Mouse (Mus musculus): ENCODE data around the gene Aplp2. TPM values are rescaled to one million over a fixed set of nuclear protein-coding genes. Genes with fewer than 3 reads are reported as not detected.

Aplp2 gene
- polyA plus RNA-seq, 1 experiment: 102 TPM

- Histone ChIP-seq H3K27ac (ENCODE audit: control insufficient read depth, insufficient read depth, low read depth, low read length, poor library complexity) (no peak overlapping the region), H3K4me3 (replicated peaks; ENCODE audit: control insufficient read depth, low read depth, low read length) (no peak overlapping the region), H3K4me1 (ENCODE audit: control insufficient read depth, insufficient read depth, low read length) (no peaks in the 10 kb centered on the region; the same call in 1 of the 2 replicates)
- TF ChIP-seq POLR2A (IDR thresholded peaks at IDR 0.05; ENCODE audit: borderline replicate concordance, control insufficient read depth, low read depth, low read length): no peak
- 97% methylated on average over 1 of the region's 1 CpGs for WGBS
Measured at GRCm38 (mm10) chr9:31142924-31143323, 68.7 kb downstream of the Aplp2 start.

DNA sequence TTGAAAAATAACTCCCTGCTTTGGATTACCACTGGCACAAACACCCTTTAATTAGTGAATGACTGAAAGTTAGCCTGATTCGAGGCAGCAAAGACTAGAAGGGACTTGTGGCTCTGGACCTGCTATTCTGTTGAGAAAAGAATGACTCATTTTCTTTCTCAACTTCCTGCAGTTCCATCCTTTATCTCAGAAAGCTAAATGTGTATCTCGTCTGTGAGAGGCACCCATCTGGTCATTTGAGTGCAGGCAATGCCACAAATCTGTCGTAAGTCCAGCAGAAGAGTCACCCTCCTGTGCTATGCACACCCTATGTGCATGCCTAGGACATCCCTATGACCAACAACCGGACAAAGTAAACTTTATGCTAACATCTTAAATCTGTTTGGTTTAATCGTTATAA lies 78.5 kb downstream of the Aplp2 start:
- H3K4me3 ChIP-seq (replicated peaks; ENCODE audit: control insufficient read depth, low read depth, low read length): no peak overlapping the region
- no peak overlapping the region for H3K27ac ChIP-seq (ENCODE audit: control insufficient read depth, insufficient read depth, low read depth, low read length, poor library complexity)
- WGBS: 39% methylated on average over 5 of the region's 5 CpGs
- peaks cover 2% of the 10 kb centered on the region; the same call in 1 of the 2 replicates for H3K4me1 ChIP-seq (ENCODE audit: control insufficient read depth, insufficient read depth, low read length)
- no peak for TF ChIP-seq POLR2A (IDR thresholded peaks at IDR 0.05; ENCODE audit: borderline replicate concordance, control insufficient read depth, low read depth, low read length)
- no peak for TF ChIP-seq CTCF (IDR thresholded peaks at IDR 0.05; ENCODE audit: control insufficient read depth, insufficient read depth, low read length)

DNA sequence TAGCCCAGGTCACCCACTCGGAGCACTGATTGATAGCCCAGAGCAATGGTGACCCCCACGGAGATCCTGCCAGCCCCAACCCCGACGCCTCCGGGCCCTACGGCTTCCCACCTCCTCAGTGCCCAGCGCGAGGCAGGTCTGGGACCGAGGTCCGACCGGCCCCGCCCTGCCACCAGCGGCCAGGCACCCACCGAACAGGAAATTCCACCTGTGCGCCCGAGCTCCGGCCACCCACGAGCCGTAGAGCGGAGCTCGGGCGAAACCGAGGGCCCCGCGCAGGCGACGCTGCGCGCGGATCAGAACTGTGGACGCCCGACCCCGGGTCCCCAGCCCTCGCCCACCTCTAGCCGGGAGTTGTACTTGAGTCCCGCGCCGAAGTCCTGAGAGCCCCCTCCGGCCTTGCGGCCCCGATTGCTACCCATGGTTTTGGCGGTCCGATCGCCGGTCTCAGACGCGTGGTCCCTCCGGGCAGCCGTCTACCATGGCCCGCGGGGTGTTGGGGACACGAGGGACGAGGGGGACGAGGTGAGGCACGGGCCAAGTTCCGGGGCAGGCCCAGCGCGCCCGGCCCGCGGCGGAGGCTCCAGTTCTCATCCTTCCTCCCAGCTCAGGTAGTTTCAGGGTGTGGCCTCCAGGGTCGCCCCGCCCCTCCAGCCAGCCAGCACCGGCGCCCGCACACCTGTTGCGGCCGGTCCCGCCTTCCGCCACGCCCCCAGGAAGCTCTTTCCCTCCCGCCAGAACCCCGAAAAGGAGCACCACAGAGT lies 80.2 kb downstream of the Aplp2 start, which contains the start of gene St14:
TSS of gene St14 (minus strand) at position 649 of the 764 bp plus-strand sequence.
- peaks cover 2% of the 10 kb centered on the region; the same call in 1 of the 2 replicates for H3K4me1 ChIP-seq (ENCODE audit: control insufficient read depth, insufficient read depth, low read length)
- peak; percentile 18; the same call in 1 of the 2 replicates for TF ChIP-seq POLR2A (IDR thresholded peaks at IDR 0.05; ENCODE audit: borderline replicate concordance, control insufficient read depth, low read depth, low read length)
- no peak for TF ChIP-seq CTCF (IDR thresholded peaks at IDR 0.05; ENCODE audit: control insufficient read depth, insufficient read depth, low read length)
- peak within 1 kb of the TSS; percentile 60 for H3K4me3 ChIP-seq (replicated peaks; ENCODE audit: control insufficient read depth, low read depth, low read length)
- H3K27ac ChIP-seq (ENCODE audit: control insufficient read depth, insufficient read depth, low read depth, low read length, poor library complexity): peak within 1 kb of the TSS; percentile 24; the same call in 1 of the 2 replicates
- WGBS: under 1% methylated on average over 74 of the region's 74 CpGs

DNA sequence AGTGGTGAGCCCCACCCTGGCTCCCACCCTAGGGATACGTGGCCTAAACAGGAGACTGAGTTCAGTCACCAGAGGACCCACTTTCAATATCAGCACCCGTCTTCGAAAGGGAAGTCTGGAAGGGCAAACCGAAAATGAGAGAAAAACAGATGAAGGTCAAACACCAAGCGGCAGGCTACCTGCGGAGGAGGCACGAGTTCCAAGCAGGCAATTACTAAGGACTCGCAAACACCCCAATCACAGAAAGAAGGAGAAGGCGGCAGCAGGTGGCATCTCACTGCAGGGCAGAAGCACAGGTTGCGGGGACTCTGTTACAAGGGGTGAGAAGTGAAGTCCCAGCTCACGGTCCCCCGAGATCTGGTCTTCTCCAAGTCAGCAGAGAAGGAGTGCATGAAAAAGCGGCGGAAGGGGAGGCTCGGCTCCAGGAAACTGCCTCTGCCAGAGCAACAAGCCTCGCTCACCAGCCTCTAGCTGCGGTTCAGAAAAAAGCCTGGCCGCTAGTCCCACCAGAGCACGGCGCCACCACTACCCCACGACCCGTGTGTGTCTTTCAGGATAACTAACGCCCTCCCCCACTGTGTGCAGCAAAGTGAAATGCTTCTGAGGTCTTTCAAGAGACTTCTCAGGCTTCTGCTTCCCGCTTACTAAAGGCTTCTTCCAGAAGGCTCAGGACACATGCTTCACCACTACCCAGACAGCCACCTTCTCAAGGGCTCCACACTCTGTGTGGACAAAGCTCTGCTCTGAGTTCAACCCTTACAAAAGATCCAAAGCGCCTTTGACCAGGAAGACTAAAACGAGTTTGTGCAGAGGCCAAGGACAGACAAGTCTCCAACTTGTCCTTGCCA lies 81.0 kb downstream of the Aplp2 start:
- peak overlapping the region; percentile 60 for H3K4me3 ChIP-seq (replicated peaks; ENCODE audit: control insufficient read depth, low read depth, low read length)
- H3K27ac ChIP-seq (ENCODE audit: control insufficient read depth, insufficient read depth, low read depth, low read length, poor library complexity): peak overlapping the region; percentile 24; the same call in 1 of the 2 replicates
- 1% methylated on average over 26 of the region's 26 CpGs for WGBS
- TF ChIP-seq CTCF (IDR thresholded peaks at IDR 0.05; ENCODE audit: control insufficient read depth, insufficient read depth, low read length): no peak
- no peak for TF ChIP-seq POLR2A (IDR thresholded peaks at IDR 0.05; ENCODE audit: borderline replicate concordance, control insufficient read depth, low read depth, low read length)
- peaks cover 2% of the 10 kb centered on the region; the same call in 1 of the 2 replicates for H3K4me1 ChIP-seq (ENCODE audit: control insufficient read depth, insufficient read depth, low read length)

DNA sequence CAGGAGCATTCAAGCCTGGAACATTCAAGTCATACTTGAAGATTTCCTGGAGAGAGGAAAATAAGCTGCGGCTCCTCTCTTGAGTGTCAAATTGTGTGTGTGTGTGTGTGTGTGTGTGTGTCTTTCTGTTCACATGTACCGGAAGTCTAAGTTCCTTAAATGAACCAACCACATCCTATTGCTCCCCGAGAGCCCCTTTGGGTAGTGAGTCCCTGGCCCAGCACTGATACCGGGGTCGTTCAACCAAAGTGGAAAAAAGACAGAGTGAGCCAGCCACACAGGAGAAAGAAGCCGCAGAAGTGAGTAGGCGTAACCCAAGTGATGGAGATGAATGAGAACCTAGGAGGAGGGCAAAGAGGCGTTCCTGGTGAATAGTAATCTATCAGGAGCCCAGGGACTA lies 81.7 kb downstream of the Aplp2 start:
- H3K4me1 ChIP-seq (ENCODE audit: control insufficient read depth, insufficient read depth, low read length): peaks cover 2% of the 10 kb centered on the region; the same call in 1 of the 2 replicates
- H3K4me3 ChIP-seq (replicated peaks; ENCODE audit: control insufficient read depth, low read depth, low read length): peak overlapping the region; percentile 60
- under 1% methylated on average over 8 of the region's 8 CpGs for WGBS
- H3K27ac ChIP-seq (ENCODE audit: control insufficient read depth, insufficient read depth, low read depth, low read length, poor library complexity): no peak overlapping the region
- TF ChIP-seq POLR2A (IDR thresholded peaks at IDR 0.05; ENCODE audit: borderline replicate concordance, control insufficient read depth, low read depth, low read length) (no peak), CTCF (IDR thresholded peaks at IDR 0.05; ENCODE audit: control insufficient read depth, insufficient read depth, low read length) (no peak)

DNA sequence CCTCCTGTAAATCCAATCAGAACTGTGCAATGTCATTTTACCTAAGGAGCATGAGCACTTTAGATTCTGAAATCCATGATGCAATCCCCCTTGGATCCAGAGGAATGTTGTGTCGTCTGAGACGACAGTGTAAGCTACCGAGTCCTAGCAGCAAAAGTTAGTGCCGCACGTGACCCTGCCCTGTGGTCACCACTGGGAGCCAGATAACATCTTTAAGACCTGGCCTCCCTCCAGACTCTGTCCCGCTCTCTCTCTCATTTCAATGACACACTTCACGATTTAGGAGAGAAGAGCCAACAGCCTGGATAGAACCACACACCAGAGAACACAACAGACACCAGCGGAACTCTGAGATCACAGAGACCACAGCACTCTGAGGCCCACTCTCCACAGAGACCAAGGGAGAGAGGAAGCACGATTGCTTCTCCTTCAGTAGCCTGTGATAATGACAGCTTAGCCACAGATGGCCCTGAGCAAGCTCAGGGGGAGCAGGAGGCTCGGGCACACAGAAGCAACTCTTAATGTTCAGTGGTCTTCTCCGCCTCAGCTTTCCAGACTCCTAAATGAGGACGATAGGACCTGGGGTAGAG lies 83.6 kb downstream of the Aplp2 start:
- no peak for TF ChIP-seq POLR2A (IDR thresholded peaks at IDR 0.05; ENCODE audit: borderline replicate concordance, control insufficient read depth, low read depth, low read length)
- TF ChIP-seq CTCF (IDR thresholded peaks at IDR 0.05; ENCODE audit: control insufficient read depth, insufficient read depth, low read length): no peak
- no peak overlapping the region for H3K4me3 ChIP-seq (replicated peaks; ENCODE audit: control insufficient read depth, low read depth, low read length)
- peaks cover 2% of the 10 kb centered on the region; the same call in 1 of the 2 replicates for H3K4me1 ChIP-seq (ENCODE audit: control insufficient read depth, insufficient read depth, low read length)
- H3K27ac ChIP-seq (ENCODE audit: control insufficient read depth, insufficient read depth, low read depth, low read length, poor library complexity): no peak overlapping the region
- 13% methylated on average over 12 of the region's 12 CpGs for whole genome bisulfite sequencing

DNA sequence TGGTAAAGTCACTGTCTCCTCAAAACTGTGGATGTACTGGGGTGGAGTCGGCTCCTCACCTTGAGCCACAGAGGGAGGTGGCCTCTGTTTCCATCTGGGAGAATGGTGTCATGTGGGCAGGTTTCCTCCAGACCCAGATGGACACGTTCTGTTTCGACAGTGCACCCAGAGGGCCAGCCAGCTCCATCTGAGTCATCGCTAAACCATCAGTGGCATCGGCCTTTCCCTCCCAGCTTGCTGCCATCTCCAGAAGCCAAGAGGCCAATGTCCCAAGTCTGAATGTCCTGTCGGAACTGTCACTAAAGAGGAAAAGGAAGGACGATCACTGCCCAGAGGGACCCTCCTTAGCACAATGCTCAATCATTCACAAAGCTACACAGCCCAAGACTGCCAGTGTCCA lies 85.5 kb downstream of the Aplp2 start:
- Histone ChIP-seq H3K27ac (ENCODE audit: control insufficient read depth, insufficient read depth, low read depth, low read length, poor library complexity) (no peak overlapping the region), H3K4me3 (replicated peaks; ENCODE audit: control insufficient read depth, low read depth, low read length) (no peak overlapping the region), H3K4me1 (ENCODE audit: control insufficient read depth, insufficient read depth, low read length) (peaks cover 2% of the 10 kb centered on the region; the same call in 1 of the 2 replicates)
- WGBS: 83% methylated on average over 7 of the region's 7 CpGs
- no peak for TF ChIP-seq POLR2A (IDR thresholded peaks at IDR 0.05; ENCODE audit: borderline replicate concordance, control insufficient read depth, low read depth, low read length)
- no peak for TF ChIP-seq CTCF (IDR thresholded peaks at IDR 0.05; ENCODE audit: control insufficient read depth, insufficient read depth, low read length)
